Mouse (Mus musculus) neural tube, embryonic 13.5 days (tissue): ENCODE measurements at regions not wholly inside any gene's neighbourhood (a gene's known extent, or its start where the extent isn't known, plus 50 kb on each side); places are given as distances from the start of the nearest gene placed in this dataset.

Experiments
- ATAC-seq: fragments of 200-750 bp; cut with Nextera tagmentation; 2 replicates; pipeline ENCODE4 v1.8.0; 2017; ENCODE audit warnings: low read depth, mild to moderate bottlenecking, moderate TSS enrichment, moderate library complexity
- H3K27ac ChIP-seq: fragments of 300-500 bp; sonication (generic); replicated peaks from 2 replicates; pipeline ENCODE4 v1.5.1; 2015; ENCODE audit warnings: moderate library complexity, mild to moderate bottlenecking, inconsistent platforms
- H3K27me3 ChIP-seq: fragments of 300-500 bp; sonication (generic); 2 replicates; pipeline ENCODE4 v1.6.1; 2015; ENCODE audit warnings: mild to moderate bottlenecking, inconsistent platforms
- H3K36me3 ChIP-seq: fragments of 300-500 bp; sonication (generic); 2 replicates; pipeline ENCODE4 v1.6.1; 2015; ENCODE audit warnings: mild to moderate bottlenecking, inconsistent platforms
- H3K4me1 ChIP-seq: fragments of 300-500 bp; sonication (generic); replicated peaks from 2 replicates; pipeline ENCODE4 v1.6.1; 2015; ENCODE audit warnings: inconsistent platforms
- H3K4me2 ChIP-seq: fragments of 300-500 bp; sonication (generic); 2 replicates; pipeline ENCODE4 v1.6.1; 2015; ENCODE audit warnings: inconsistent platforms, mild to moderate bottlenecking, moderate library complexity
- H3K4me3 ChIP-seq: fragments of 300-500 bp; sonication (generic); 2 replicates; pipeline ENCODE4 v1.5.1; 2015; ENCODE audit warnings: mild to moderate bottlenecking, inconsistent platforms
- H3K9ac ChIP-seq: fragments of 300-500 bp; sonication (generic); 2 replicates; pipeline ENCODE4 v1.6.1; 2015; ENCODE audit warnings: moderate library complexity, mild to moderate bottlenecking, inconsistent platforms
- H3K9me3 ChIP-seq: fragments of 300-500 bp; sonication (generic); 2 replicates; pipeline ENCODE4 v1.6.1; 2016; ENCODE audit warnings: inconsistent platforms
- WGBS: fragments of 180-500 bp; shearing (Covaris S2); methylation state at CpG from one replicate; pipeline ENCODE4 v1.1.7; 2015; 5-methylcytosine and 5-hydroxymethylcytosine counted together

DNA sequence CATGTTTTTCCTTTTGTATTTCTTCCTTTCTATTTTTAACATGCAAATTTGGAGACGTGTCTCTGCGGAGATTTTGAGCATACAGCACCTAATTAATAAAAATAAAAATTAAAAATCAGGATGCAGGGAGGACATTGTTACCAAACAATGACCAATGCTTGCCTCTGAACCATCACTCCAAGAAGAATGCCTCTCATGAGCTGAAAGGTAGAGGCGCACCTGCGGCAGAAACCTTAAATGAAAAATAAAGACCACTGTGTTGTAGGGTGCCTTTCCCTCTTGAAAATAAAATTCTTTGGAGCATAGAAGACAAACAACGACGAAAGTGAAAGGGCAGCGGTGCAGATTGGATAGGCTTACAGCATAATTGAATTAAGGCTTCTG, 204.8 kb upstream of the Isl1 start:
- peaks cover 8% of the 10 kb centered on the region for H3K27me3 ChIP-seq
- WGBS: 42% methylated on average over 7 of the region's 7 CpGs
- 0 out of 2 replicates have a peak overlapping the region, but pooled peaks have one; percentile 18 for H3K9ac ChIP-seq
- 0 out of 2 replicates have a peak overlapping the region, but pooled peaks have one; percentile 7 for H3K27ac ChIP-seq
- peak overlapping the region; percentile 17 for H3K4me3 ChIP-seq
- peak overlapping the region; percentile 46 for H3K4me2 ChIP-seq
- no peaks in the 10 kb centered on the region for H3K36me3 ChIP-seq
- H3K4me1 ChIP-seq: peaks cover 12% of the 10 kb centered on the region
- H3K9me3 ChIP-seq: no peaks in the 10 kb centered on the region
- ATAC-seq: no peak

DNA sequence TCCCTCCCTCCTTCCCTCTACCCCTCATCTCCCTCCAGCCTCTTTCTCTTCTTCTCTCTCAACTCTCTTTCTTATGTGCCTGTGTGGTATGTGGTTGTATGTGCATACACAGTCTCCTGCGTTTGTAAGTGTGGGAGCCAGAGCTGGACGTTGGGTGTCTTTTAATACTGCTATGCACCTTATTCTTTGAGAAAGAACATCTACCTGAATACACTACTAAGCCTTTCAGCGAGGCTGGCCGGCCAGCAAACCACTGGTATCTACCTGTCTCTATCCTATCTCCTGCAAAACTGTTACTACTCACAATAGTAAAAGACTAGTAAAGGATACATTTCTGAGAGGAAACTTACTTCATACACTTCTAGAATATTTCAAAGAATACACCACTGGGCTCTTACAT, 202.9 kb upstream of the Isl1 start:
- no peaks in the 10 kb centered on the region for H3K36me3 ChIP-seq
- no peak for ATAC-seq
- peaks cover 8% of the 10 kb centered on the region for H3K27me3 ChIP-seq
- peaks cover 12% of the 10 kb centered on the region for H3K4me1 ChIP-seq
- H3K4me2 ChIP-seq: no peak overlapping the region
- H3K4me3 ChIP-seq: no peak overlapping the region
- H3K9ac ChIP-seq: no peak overlapping the region
- whole genome bisulfite sequencing: 80% methylated on average over 4 of the region's 4 CpGs
- no peak overlapping the region for H3K27ac ChIP-seq
- H3K9me3 ChIP-seq: no peaks in the 10 kb centered on the region

DNA sequence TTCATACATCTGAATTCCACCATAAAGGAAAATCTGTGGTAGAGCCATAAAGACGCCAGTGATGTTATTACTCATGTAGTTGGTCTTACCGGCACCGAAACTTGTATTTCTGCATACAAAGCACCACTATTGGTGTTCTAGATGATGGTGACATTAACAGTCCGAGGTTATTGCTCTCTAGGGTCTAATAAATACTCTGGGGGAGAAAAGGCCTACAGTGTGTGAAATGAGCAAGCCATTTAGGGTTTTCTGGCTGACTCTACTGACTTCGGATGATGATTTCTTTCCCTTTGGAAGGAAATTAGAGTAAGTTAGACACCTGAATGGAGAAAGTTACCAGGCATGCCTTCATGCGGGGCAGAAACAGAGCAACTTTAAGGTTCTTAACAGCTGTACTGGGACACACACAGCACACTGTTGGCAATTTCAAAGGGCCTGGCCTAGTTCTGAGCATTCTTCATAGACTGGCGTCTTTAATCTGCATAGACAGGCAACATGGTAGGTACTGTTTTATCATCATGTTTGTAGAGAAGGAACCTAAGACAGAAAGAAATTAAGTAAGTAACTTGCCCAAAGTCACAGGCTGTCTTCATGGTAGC, 198.8 kb upstream of the Isl1 start:
- 48% methylated on average over 7 of the region's 7 CpGs for WGBS
- Histone ChIP-seq H3K27ac (no peak overlapping the region), H3K4me1 (no peaks in the 10 kb centered on the region), H3K27me3 (peaks cover 8% of the 10 kb centered on the region), H3K9ac (no peak overlapping the region), H3K36me3 (no peaks in the 10 kb centered on the region), H3K9me3 (no peaks in the 10 kb centered on the region), H3K4me3 (no peak overlapping the region), H3K4me2 (no peak overlapping the region)
- no peak for ATAC-seq

DNA sequence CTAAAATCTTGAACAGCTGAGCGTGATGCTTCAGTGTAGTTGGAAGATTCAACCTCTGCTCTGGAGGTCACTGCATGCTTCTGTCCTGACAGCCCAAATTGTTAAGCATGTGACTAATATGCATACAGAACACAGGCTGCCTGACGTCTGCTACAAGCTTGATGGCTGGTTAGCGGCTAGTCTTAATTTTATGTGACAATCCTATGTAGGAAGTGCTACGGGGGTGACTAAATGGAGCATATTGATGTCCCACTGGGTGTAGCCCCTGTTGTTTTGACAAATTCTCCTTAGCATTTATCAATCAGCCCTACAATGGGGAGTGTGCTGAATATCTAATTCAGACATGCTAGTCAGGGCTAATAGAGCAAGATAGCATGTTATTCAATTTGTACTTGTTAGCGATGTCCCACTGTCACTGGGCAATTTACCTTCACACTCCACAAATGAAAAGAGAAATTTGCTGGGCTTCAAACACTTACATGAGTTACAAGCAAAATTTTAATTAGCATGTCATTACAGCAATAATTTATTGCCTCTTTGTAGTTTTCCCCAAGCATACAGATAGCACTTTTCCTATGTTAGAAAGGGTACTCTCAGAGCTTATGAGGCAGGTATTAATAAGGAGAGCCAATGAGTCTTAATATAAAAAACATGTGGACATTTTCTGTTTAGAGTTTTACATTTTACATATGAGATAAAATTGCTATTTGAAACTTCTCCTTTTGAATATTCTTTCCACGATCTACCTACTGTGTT, 188.3 kb upstream of the Isl1 start:
- Histone ChIP-seq H3K27ac (no peak overlapping the region; the same call in 1 of the 2 replicates), H3K4me2 (no peak overlapping the region)
- peak; percentile 83 for ATAC-seq

DNA sequence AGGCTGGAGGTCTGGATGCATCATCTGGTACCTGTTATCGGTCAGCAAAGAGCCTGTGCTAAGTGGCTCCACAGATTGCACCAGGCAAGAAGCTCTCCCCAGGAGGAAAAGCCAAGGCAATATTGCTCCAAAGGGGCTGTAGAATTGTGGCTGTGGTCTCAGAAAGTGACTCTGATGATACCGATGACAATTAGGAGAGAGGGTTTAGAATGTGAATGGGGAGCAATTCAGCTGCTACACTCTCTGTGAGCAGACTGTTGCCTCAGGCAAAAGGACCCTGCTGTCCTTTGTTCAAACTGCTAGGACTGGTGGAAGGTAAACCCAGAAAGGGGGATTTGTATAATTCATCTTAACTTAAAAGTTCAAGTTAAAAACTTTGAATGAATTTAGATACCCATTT, 186.2 kb upstream of the Isl1 start:
- H3K9ac ChIP-seq: no peak overlapping the region

More for the DNA sequence above, 188.3 kb upstream of the Isl1 start:
- peaks cover 5% of the 10 kb centered on the region; the same call in 1 of the 2 replicates for H3K27me3 ChIP-seq
- no peaks in the 10 kb centered on the region for H3K9me3 ChIP-seq
- peaks cover 9% of the 10 kb centered on the region for H3K4me1 ChIP-seq
- 35% methylated on average over 6 of the region's 6 CpGs for WGBS
- H3K36me3 ChIP-seq: no peaks in the 10 kb centered on the region
- no peak overlapping the region for H3K9ac ChIP-seq
- H3K4me3 ChIP-seq: no peak overlapping the region

DNA sequence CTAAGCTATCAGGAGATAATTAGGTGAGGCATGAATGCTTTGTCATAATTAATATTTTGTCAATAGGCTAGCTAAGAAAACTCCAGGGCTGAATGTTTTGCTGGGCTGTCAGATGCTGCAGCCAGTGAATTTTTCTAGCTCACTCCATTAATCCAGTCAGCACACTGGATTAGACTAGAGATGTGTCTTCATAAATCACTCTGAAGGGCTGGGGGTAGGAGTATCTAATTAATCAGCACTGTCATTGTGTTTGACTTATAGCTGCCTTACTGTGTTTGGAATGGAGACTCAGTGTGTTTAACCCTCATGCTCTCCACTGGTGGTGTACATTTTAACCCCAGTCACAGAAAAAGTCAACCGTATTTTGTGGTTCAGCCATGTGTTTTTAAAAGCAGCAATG, 179.9 kb upstream of the Isl1 start:
- Histone ChIP-seq H3K9ac (no peak overlapping the region), H3K36me3 (no peaks in the 10 kb centered on the region), H3K27me3 (no peaks in the 10 kb centered on the region), H3K4me1 (no peaks in the 10 kb centered on the region), H3K4me3 (no peak overlapping the region), H3K4me2 (no peak overlapping the region), H3K27ac (no peak overlapping the region), H3K9me3 (no peaks in the 10 kb centered on the region)
- no peak; the same call in 1 of the 2 replicates for ATAC-seq
- WGBS: 21% methylated on average over 1 of the region's 1 CpGs

More for the DNA sequence above, 186.2 kb upstream of the Isl1 start:
- 9% methylated on average over 2 of the region's 2 CpGs for WGBS
- Histone ChIP-seq H3K4me2 (no peak overlapping the region), H3K36me3 (no peaks in the 10 kb centered on the region), H3K4me3 (no peak overlapping the region), H3K9me3 (no peaks in the 10 kb centered on the region), H3K27ac (no peak overlapping the region), H3K4me1 (peaks cover 9% of the 10 kb centered on the region), H3K27me3 (peaks cover 5% of the 10 kb centered on the region; the same call in 1 of the 2 replicates)
- ATAC-seq: 0 out of 2 replicates have a peak, but pooled peaks have one; percentile 41

DNA sequence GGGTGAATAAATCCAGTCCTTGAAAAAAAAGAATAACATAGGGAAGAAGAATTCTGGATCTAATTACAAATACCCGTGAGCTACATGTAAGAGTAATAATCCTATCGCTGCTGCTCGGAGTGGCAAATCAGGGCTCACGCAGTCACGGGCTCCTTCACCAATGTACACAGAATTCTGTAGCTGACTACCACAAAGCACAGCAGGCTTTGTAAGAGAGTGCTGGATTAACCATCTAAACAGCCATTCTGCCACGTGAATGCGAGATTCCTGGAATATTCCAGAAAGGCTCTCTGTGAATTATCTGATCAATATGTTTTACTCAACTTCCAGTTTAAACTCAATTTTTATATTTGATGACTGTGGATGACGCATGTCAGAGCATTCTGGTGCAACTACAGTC, 165.1 kb upstream of the Isl1 start:
- H3K9ac ChIP-seq: no peak overlapping the region
- H3K4me1 ChIP-seq: no peaks in the 10 kb centered on the region
- no peaks in the 10 kb centered on the region for H3K27me3 ChIP-seq
- no peak overlapping the region for H3K4me3 ChIP-seq
- H3K4me2 ChIP-seq: no peak overlapping the region
- no peaks in the 10 kb centered on the region for H3K36me3 ChIP-seq
- ATAC-seq: no peak
- WGBS: 80% methylated on average over 8 of the region's 8 CpGs
- no peak overlapping the region for H3K27ac ChIP-seq
- no peaks in the 10 kb centered on the region for H3K9me3 ChIP-seq

DNA sequence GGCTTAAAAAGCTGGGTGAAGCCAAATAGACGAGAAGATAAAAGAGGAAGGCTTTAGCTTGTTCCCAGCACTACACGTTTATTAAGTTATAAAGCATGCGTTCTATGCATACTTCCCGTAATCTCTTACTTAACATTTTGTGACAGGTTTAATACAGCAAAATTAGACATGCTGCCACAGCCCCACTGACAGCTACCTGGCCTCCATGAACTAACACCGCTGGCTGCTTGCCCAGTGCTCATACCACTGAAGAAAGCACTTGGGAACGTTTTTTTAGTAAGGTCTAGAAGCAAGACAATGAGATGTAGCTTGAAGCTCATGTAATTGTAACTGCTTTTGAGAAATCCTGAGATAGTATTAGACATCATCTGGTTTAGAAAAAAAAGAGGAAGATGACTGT, 152.3 kb upstream of the Isl1 start:
- 79% methylated on average over 6 of the region's 6 CpGs for WGBS
- Histone ChIP-seq H3K27ac (no peak overlapping the region), H3K36me3 (no peaks in the 10 kb centered on the region), H3K9me3 (no peaks in the 10 kb centered on the region), H3K27me3 (no peaks in the 10 kb centered on the region), H3K4me2 (no peak overlapping the region), H3K4me3 (no peak overlapping the region), H3K4me1 (no peaks in the 10 kb centered on the region), H3K9ac (no peak overlapping the region)
- no peak for ATAC-seq

DNA sequence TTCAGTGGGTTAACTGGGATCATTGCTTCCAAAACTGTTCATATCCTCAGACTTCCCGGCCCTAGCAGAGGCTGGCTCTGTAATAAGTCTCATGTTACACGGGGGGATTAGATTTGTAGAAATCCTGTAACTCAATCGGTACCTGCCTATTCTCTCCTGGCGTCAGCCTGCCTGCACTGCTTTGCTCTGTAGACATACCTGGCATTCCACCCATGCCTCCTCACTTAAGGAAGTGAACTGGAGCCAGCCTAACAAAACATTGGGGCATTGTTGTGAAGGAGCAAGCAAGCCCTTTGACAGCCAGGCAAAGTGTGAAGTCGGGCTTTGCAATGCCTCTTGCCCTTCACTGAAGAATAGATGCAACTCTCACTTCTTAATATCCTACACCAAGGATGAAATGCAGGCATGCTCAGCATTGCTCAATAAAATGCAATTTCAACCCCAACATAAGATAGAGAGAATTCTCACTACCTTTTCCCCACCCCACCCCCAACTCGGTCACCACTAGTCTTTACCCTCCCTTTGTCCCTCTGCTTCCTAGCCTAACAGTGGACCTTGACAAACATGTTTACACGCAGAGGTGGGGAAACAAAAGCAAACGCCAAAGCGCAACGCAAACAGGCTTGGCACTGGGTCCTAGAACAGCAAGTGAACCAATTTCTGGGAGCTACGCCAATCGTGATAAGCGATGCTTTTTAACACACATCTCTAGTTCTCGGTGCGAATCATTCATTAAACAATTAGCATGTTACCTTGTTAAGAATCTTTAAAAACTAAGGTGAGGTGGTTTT, 133.9 kb upstream of the Isl1 start:
- no peak for ATAC-seq
- Histone ChIP-seq H3K36me3 (no peaks in the 10 kb centered on the region), H3K4me3 (no peak overlapping the region), H3K9ac (no peak overlapping the region), H3K4me2 (no peak overlapping the region), H3K4me1 (no peaks in the 10 kb centered on the region), H3K27ac (no peak overlapping the region), H3K9me3 (no peaks in the 10 kb centered on the region), H3K27me3 (no peaks in the 10 kb centered on the region)
- 57% methylated on average over 15 of the region's 15 CpGs for WGBS

DNA sequence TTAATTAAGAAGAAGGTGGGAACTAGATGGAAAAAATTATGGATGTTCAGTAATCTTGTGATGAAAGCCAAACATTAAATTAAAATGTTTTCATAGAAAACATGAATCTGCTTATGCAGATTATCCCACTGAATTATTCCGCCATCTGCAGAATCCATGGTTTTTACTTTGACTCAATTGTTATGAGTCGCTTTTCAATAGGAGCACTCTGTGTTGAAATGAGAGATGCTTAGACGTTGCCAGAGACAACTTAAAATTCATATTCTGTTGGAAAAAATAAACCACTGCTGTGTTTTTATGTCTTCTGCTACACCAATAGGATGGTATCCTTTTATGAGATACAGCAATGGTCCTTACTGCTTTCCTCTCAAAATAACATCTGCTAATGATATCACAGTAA, 108.3 kb upstream of the Isl1 start:
- ATAC-seq: no peak

DNA sequence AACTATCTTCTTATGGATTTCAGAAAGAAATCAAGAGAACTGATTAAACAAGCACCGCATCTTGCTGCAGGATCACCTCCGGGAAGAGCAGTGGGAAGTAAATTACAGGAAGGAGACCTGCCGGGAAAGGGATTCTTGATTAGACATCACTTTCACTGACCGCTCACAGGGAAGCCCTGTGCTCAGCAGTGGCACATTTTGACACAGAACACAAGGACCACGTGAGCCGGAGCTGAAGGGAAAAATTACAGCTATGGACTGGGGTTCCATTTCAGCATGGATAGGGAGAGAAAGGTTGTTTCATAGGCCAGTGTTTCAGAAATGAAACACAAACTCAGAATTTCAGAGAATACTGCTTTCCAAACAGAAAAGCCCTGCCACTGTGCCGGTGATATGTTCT, 105.0 kb upstream of the Isl1 start:
- WGBS: 42% methylated on average over 7 of the region's 7 CpGs

More for the DNA sequence above, 108.3 kb upstream of the Isl1 start:
- Histone ChIP-seq H3K27ac (no peak overlapping the region), H3K9ac (no peak overlapping the region), H3K4me1 (no peaks in the 10 kb centered on the region), H3K27me3 (no peaks in the 10 kb centered on the region), H3K36me3 (no peaks in the 10 kb centered on the region), H3K4me2 (no peak overlapping the region), H3K4me3 (no peak overlapping the region), H3K9me3 (no peaks in the 10 kb centered on the region)
- 87% methylated on average over 3 of the region's 3 CpGs for WGBS

DNA sequence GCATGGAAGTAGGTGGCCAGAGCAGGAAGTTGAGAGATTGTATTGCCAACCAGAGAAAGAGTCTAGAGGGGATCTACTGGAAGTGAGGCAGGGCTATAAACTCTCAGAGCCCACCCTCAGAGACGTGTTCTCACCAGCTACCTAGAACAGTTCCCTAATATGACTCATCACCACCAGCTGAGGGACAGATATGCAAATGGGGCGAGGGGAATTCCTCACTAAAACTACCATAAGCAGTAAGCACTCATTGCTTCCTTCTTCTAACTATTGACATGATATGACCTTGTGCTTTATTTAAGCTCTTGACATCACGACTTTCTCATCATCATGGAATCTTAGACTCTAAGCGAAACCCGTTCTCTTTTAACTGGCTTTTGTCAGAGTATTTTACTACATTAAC, 101.2 kb upstream of the Isl1 start:
- WGBS: 77% methylated on average over 5 of the region's 5 CpGs
- no peak overlapping the region for H3K9ac ChIP-seq
- H3K9me3 ChIP-seq: no peaks in the 10 kb centered on the region
- ATAC-seq: no peak
- no peak overlapping the region for H3K27ac ChIP-seq
- H3K4me3 ChIP-seq: no peak overlapping the region
- H3K27me3 ChIP-seq: no peaks in the 10 kb centered on the region
- H3K4me1 ChIP-seq: no peaks in the 10 kb centered on the region
- no peaks in the 10 kb centered on the region for H3K36me3 ChIP-seq
- no peak overlapping the region for H3K4me2 ChIP-seq

More for the DNA sequence above, 105.0 kb upstream of the Isl1 start:
- H3K9ac ChIP-seq: no peak overlapping the region
- H3K36me3 ChIP-seq: no peaks in the 10 kb centered on the region
- H3K9me3 ChIP-seq: no peaks in the 10 kb centered on the region
- no peak overlapping the region for H3K4me3 ChIP-seq
- no peak overlapping the region for H3K4me2 ChIP-seq
- no peaks in the 10 kb centered on the region for H3K4me1 ChIP-seq
- H3K27ac ChIP-seq: no peak overlapping the region
- no peaks in the 10 kb centered on the region for H3K27me3 ChIP-seq
- ATAC-seq: no peak
